Mouse (Mus musculus): Measurements from ENCODE around the gene Trappc3.

Trappc3 gene

GRCm38 (mm10) chr4:126278961-126279360 lies 16.8 kb downstream of the Trappc3 start:
- DNase-seq (ENCODE audit: low spot score in 2 of 2), result no peak

- DNase-seq (ENCODE audit: low spot score in 2 of 2), result no peak
These were observed 19.6 kb downstream of the Trappc3 start for GRCm38 (mm10) chr4:126281706-126282105.

- DNase-seq (ENCODE audit: low spot score in 2 of 2), result no peak
These were observed 21.5 kb downstream of the Trappc3 start for GRCm38 (mm10) chr4:126283582-126283981.

- no peak for DNase-seq (ENCODE audit: low spot score in 2 of 2)
These were observed 24.4 kb downstream of the Trappc3 start, which contains the start of gene Col8a2 for GRCm38 (mm10) chr4:126286492-126286891. TSS of gene Col8a2 (plus strand) at chr4:126286793.

- no peak for DNase-seq (ENCODE audit: low spot score in 2 of 2)
These were observed 25.3 kb downstream of the Trappc3 start for GRCm38 (mm10) chr4:126287302-126287995.

GRCm38 (mm10) chr4:126288085-126288666 lies 26.1 kb downstream of the Trappc3 start:
- no peak for DNase-seq (ENCODE audit: low spot score in 2 of 2)

GRCm38 (mm10) chr4:126290314-126290713 lies 28.2 kb downstream of the Trappc3 start:
- no peak for DNase-seq (ENCODE audit: low spot score in 2 of 2)

GRCm38 (mm10) chr4:126291196-126291595 lies 29.1 kb downstream of the Trappc3 start:
- no peak for DNase-seq (ENCODE audit: low spot score in 2 of 2)

- DNase-seq (ENCODE audit: low spot score in 2 of 2), result no peak
These were observed 33.0 kb downstream of the Trappc3 start for GRCm38 (mm10) chr4:126295152-126295551.

GRCm38 (mm10) chr4:126295937-126296336 lies 33.8 kb downstream of the Trappc3 start:
- DNase-seq (ENCODE audit: low spot score in 2 of 2), result no peak

GRCm38 (mm10) chr4:126296617-126297101 lies 34.5 kb downstream of the Trappc3 start:
- DNase-seq (ENCODE audit: low spot score in 2 of 2), result no peak

GRCm38 (mm10) chr4:126300916-126301583 lies 38.9 kb downstream of the Trappc3 start:
- DNase-seq (ENCODE audit: low spot score in 2 of 2), result no peak

- DNase-seq (ENCODE audit: low spot score in 2 of 2), result no peak
These were observed 39.6 kb downstream of the Trappc3 start for GRCm38 (mm10) chr4:126301584-126302309.

GRCm38 (mm10) chr4:126303877-126304276 lies 41.8 kb downstream of the Trappc3 start:
- no peak for DNase-seq (ENCODE audit: low spot score in 2 of 2)

- DNase-seq (ENCODE audit: low spot score in 2 of 2), result no peak
These were observed 43.3 kb downstream of the Trappc3 start for GRCm38 (mm10) chr4:126305428-126305827.

- no peak for DNase-seq (ENCODE audit: low spot score in 2 of 2)
These were observed 43.9 kb downstream of the Trappc3 start for GRCm38 (mm10) chr4:126306058-126306457.

GRCm38 (mm10) chr4:126306827-126307226 lies 44.7 kb downstream of the Trappc3 start:
- no peak for DNase-seq (ENCODE audit: low spot score in 2 of 2)

- DNase-seq (ENCODE audit: low spot score in 2 of 2), result no peak
These were observed 47.2 kb downstream of the Trappc3 start for GRCm38 (mm10) chr4:126309211-126309921.

GRCm38 (mm10) chr4:126309922-126310309 lies 47.8 kb downstream of the Trappc3 start:
- DNase-seq (ENCODE audit: low spot score in 2 of 2), result peak; percentile 63 to 74

- no peak for DNase-seq (ENCODE audit: low spot score in 2 of 2)
These were observed 48.2 kb downstream of the Trappc3 start for GRCm38 (mm10) chr4:126310344-126310743.

GRCm38 (mm10) chr4:126311566-126312200 lies 49.6 kb downstream of the Trappc3 start:
- no peak for DNase-seq (ENCODE audit: low spot score in 2 of 2)

Data from spleen, postnatal 36 days (tissue).